Mouse (Mus musculus) urinary bladder, postnatal 10 days (tissue): ENCODE results near the gene Pax3.

Experiments
- DNase-seq: peaks from one replicate; pipeline ENCODE4 v3.0.0; 2022; ENCODE audit warnings: low spot score

Gene Pax3

GRCm38 (mm10) chr1:78196751-78197311 is at the start of gene Pax3:
Gene Pax3, minus strand, starts transcription at chr1:78197134.
- no peak for DNase-seq

GRCm38 (mm10) chr1:78234306-78234705 is 37.4 kb upstream of the Pax3 start:
- DNase-seq = no peak

DNA sequence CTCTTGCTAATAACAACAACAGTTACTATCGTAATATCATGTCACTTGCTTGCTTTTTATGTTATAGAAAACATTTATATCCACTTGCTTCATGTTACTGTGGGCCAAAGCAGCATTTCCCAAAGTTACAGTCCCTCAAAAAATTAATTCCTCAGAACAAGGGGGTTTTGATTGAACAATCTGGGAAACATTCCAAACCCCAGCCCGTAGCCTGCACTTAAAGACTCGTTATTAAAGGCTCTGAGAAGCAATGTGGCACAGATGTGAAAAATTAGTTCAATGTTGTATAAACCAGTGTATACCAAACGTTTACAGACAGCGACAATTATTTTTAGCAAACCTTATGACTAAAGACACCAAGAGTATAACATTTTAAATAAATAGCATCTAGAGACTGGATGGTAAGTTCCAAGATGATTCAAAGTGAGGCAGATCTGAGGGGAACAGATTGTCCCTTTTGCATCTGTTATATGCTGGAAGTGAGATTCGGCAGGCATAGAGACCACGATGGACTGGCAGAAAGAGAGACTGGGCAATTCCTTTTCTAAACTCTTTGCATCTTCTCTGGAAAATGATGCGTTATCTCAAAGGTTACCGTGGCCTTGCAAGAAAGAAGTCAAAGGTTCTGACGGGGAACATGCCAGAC is 35.1 kb upstream of the Pax3 start:
- no peak for DNase-seq

- DNase-seq = no peak
Measured at GRCm38 (mm10) chr1:78229801-78230200, 32.9 kb upstream of the Pax3 start.

- no peak for DNase-seq
Measured at GRCm38 (mm10) chr1:78228771-78229170, 31.8 kb upstream of the Pax3 start.

- no peak for DNase-seq
Measured at GRCm38 (mm10) chr1:78218057-78218780, 21.3 kb upstream of the Pax3 start.

GRCm38 (mm10) chr1:78217151-78218034 is 20.5 kb upstream of the Pax3 start:
- DNase-seq = no peak

GRCm38 (mm10) chr1:78216509-78217141 is 19.7 kb upstream of the Pax3 start:
- DNase-seq = no peak

- no peak for DNase-seq
Measured at GRCm38 (mm10) chr1:78215749-78216508, 19.0 kb upstream of the Pax3 start.

DNA sequence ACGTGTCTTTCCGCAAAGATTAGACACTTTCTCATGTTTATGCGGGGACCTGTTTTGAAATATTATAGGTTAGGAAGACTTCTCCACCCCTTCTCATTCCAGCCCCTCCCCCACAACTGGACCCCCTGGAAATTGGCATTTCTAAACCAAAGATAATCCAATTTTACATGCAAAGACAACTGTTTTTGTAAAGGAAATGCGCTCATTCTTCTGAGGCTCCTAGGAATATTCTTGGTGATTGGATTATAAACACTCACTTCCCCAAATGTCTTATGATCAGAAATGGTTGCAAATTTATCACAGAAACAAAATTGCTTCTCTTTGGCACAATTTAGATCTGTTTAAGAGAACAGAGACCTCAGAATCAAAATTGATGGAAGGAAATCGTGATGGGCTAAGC is 14.1 kb upstream of the Pax3 start:
- DNase-seq = no peak

DNA sequence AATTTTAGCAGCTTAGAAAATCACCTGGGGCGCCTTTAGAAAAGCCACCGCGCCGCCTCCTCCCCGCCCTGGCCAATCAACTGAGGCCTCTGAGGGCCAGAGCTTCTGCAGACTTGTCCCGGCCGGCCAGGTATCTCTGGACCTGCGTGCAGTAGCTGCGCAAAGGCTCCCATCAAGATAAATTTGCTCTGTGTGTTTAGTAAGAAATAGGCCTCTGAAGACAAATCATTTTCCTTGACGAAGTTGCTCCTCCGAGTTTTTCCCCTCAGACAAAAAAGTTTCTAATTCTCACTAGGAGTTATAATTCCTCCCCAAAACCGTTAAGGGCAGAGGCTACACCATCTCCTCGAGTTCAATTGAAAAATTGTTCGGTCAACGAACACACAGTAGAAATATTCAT is 13.6 kb upstream of the Pax3 start:
- DNase-seq = no peak

GRCm38 (mm10) chr1:78208281-78208814 is 11.4 kb upstream of the Pax3 start:
- no peak for DNase-seq

GRCm38 (mm10) chr1:78204341-78204740 is 7.4 kb upstream of the Pax3 start:
- DNase-seq = no peak

- no peak for DNase-seq
Measured at GRCm38 (mm10) chr1:78203622-78204211, 6.8 kb upstream of the Pax3 start.

DNA sequence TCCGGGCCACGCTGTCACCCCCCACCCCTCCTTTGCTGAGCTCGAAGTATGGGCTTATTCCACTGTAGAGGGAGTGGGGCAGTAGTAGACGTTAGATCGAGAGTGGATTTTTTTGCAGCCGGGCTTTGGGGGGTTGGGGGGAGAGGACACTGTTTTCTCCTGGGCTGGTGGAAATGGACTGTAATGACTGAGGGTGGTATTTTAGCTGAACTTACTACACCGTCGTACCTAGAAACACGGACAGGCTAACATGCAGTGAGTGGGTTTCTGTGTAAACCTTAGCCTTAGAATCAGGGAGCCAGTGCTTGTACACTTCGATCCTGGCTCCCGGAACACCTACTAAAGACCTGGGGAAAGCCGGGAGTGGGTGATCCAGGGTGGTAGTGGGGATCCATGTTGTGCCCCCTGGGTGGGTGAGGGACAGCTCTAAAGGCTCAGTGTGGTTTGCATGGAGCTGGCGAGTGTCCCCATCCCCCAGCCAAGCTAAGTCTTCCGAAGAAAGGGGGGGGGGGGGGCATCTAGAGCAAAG is 6.2 kb upstream of the Pax3 start:
- no peak for DNase-seq

DNA sequence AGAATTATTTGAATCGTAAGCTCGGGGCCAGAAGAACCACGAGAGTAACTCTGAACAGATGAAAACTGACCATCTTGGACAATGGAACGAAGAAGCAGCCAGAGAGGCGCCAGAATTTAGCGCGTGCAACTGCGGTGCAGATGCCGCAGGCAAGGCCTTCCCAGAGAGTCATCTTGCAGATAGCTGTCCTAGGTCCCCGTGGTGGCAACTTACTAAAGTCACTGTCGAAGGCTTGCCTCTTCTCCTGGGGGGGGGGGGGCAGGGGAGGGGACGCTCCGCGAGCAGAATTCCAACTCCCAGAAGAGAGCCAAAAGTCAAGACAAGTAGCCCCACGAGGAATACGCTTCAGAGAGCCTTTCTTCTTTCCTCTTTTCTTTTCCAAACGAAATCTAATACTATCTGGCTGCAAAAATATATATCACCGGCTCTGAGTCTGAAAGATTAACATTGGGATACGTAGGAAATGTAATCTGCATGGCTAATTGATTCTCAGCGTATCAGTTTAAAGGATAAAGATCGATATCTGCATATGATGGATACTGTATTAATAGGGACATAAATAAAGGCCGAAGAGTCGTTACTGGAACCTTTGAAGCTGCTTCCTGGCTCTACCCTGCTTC is 5.6 kb upstream of the Pax3 start:
- no peak for DNase-seq

DNA sequence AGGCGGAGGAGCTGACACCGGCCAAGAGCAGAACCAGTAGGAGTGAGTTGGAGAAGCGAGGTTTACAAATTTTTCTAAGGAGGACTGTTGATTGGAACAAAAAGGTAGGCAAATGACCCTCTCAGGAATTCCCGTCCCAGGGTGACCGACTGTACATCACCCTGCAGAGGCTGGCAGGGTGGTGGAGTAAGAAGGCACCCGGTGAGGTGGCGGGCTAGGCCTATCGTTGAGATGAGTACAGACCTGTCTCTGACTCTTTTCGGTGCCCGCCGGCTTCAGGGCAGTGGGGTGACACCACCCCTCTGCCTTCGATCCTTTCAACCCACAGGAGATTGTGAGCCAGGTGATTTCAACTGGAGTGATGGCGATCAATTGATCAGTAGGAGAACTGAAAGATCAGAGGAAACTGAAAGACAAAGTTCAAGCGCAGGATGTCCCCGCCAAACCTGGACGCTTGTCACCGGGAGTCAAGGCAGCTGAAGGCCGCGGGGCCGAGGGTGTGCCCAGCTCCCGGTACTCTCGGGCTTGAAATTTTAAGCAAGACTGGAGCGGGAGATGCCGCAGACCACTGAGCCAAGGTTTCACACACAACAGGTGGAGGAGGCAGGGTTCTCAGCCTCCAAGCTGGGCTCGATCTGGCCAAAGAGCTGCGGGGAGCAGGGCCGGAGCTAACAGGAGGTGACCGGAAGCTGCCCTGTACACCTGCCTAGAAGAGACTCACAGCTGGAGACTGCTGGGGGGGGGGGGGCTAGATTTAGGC is 4.5 kb upstream of the Pax3 start:
- DNase-seq = no peak

DNA sequence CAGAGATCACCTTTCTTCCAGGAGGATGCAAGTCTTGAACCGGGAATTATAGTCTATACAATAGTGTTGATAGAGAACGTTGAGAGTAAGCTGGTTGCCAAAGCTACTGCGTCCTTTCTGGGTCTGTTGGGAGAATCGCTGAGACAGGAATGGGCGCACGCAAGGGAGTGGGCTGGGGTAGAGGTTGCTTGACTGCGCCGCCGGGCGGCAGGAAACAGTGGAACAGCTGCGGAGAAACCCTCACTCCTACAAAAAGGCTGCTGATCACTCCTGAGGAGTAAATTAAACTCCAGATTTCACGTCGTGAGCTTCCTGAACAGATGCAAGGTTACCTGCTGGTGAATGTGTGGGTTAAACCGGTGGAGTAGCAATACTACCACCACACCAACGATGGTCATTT is 3.3 kb upstream of the Pax3 start:
- DNase-seq = no peak

- DNase-seq = no peak
Measured at GRCm38 (mm10) chr1:78199221-78199620, 2.3 kb upstream of the Pax3 start.
